Mouse (Mus musculus) neural tube, embryonic 13.5 days (tissue): ENCODE results near the gene Nol4l. TPM values are rescaled to one million over a fixed set of nuclear protein-coding genes. Genes with fewer than 3 reads are reported as not detected.

ENCODE experiments used
- ATAC-seq: fragments of 200-750 bp; cut with Nextera tagmentation; 2 replicates; pipeline ENCODE4 v1.8.0; 2017; ENCODE audit warnings: low read depth, mild to moderate bottlenecking, moderate TSS enrichment, moderate library complexity
- H3K27ac ChIP-seq: fragments of 300-500 bp; sonication (generic); replicated peaks from 2 replicates; pipeline ENCODE4 v1.5.1; 2015; ENCODE audit warnings: moderate library complexity, mild to moderate bottlenecking, inconsistent platforms
- H3K27me3 ChIP-seq: fragments of 300-500 bp; sonication (generic); 2 replicates; pipeline ENCODE4 v1.6.1; 2015; ENCODE audit warnings: mild to moderate bottlenecking, inconsistent platforms
- H3K36me3 ChIP-seq: fragments of 300-500 bp; sonication (generic); 2 replicates; pipeline ENCODE4 v1.6.1; 2015; ENCODE audit warnings: mild to moderate bottlenecking, inconsistent platforms
- H3K4me1 ChIP-seq: fragments of 300-500 bp; sonication (generic); replicated peaks from 2 replicates; pipeline ENCODE4 v1.6.1; 2015; ENCODE audit warnings: inconsistent platforms
- H3K4me2 ChIP-seq: fragments of 300-500 bp; sonication (generic); 2 replicates; pipeline ENCODE4 v1.6.1; 2015; ENCODE audit warnings: inconsistent platforms, mild to moderate bottlenecking, moderate library complexity
- H3K4me3 ChIP-seq: fragments of 300-500 bp; sonication (generic); 2 replicates; pipeline ENCODE4 v1.5.1; 2015; ENCODE audit warnings: mild to moderate bottlenecking, inconsistent platforms
- H3K9ac ChIP-seq: fragments of 300-500 bp; sonication (generic); 2 replicates; pipeline ENCODE4 v1.6.1; 2015; ENCODE audit warnings: moderate library complexity, mild to moderate bottlenecking, inconsistent platforms
- H3K9me3 ChIP-seq: fragments of 300-500 bp; sonication (generic); 2 replicates; pipeline ENCODE4 v1.6.1; 2016; ENCODE audit warnings: inconsistent platforms
- WGBS: fragments of 180-500 bp; shearing (Covaris S2); methylation state at CpG from one replicate; pipeline ENCODE4 v1.1.7; 2015; 5-methylcytosine and 5-hydroxymethylcytosine counted together
- polyA plus RNA-seq: library from polyadenylated mRNA; unstranded; fragments of >200 nt; fragmentation: Nextera tagmentation; extraction: Ambion mirVana; gene quantifications from 2 replicates; pipeline ENCODE4 v1.2.1, GENCODE M21; 2015

Nol4l gene
- polyA plus RNA-seq, 1 experiment from 2014 or later, result 40.8 TPM

DNA sequence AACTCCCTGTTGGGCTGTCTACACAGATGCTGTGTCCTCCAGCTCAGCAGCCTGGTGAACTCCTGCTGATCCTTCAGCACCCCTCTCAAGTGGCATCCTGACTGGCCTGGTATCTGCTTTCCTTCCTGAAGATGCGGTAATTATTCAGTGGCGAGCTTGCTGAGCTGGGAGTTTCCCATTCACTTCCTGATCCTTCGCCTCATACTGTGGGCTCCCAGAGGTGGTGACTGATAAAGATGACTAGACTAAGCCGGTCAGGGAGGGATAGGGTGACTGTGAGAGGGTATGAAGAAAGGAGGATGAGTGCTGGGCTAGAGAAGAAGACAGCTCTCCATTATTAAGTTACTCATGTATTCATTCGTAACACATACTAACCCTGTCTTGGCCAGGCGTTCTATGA, 28.7 kb upstream of the Nol4l start:
- Histone ChIP-seq H3K9me3 (no peaks in the 10 kb centered on the region), H3K27ac (no peak overlapping the region), H3K4me2 (no peak overlapping the region), H3K4me3 (no peak overlapping the region), H3K27me3 (peaks cover 5% of the 10 kb centered on the region; the same call in 1 of the 2 replicates), H3K4me1 (peaks cover 30% of the 10 kb centered on the region), H3K36me3 (no peaks in the 10 kb centered on the region), H3K9ac (no peak overlapping the region)
- ATAC-seq, result no peak
- 67% methylated on average over 6 of the region's 6 CpGs for WGBS

- no peak overlapping the region for H3K4me3 ChIP-seq
- WGBS, result 91% methylated on average over 4 of the region's 4 CpGs
- H3K4me1 ChIP-seq, result peaks cover 30% of the 10 kb centered on the region
- H3K9me3 ChIP-seq, result no peaks in the 10 kb centered on the region
- H3K36me3 ChIP-seq, result no peaks in the 10 kb centered on the region
- H3K9ac ChIP-seq, result no peak overlapping the region
- no peak for ATAC-seq
- no peak overlapping the region for H3K27ac ChIP-seq
- H3K27me3 ChIP-seq, result peaks cover under 1% of the 10 kb centered on the region; the same call in 1 of the 2 replicates
- H3K4me2 ChIP-seq, result no peak overlapping the region
These were observed 27.5 kb upstream of the Nol4l start for GRCm38 (mm10) chr2:153557259-153557658.

DNA sequence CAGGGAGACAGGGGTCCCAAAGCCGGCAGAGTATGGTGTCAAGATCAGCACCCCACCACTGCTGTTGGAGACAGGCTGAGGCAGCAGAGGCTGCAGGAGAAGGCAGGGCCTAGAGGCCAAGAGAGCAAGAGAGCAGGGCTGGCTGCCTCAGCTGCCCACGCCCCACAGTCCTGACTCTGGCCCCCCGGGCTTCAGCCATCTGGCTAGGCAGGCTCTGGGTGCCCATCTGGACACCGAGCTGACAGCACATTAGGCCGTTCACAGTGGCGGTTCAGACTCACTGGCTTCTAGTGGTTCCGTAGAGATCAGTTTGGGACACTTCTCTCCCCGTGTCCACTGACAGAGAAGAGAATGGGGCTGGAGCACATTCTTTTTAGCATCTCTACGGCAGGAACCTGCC, 26.4 kb upstream of the Nol4l start:
- Histone ChIP-seq H3K36me3 (no peaks in the 10 kb centered on the region), H3K27me3 (no peaks in the 10 kb centered on the region), H3K27ac (no peak overlapping the region), H3K4me3 (no peak overlapping the region), H3K4me2 (no peak overlapping the region), H3K9me3 (no peaks in the 10 kb centered on the region), H3K9ac (no peak overlapping the region), H3K4me1 (peaks cover 22% of the 10 kb centered on the region)
- no peak for ATAC-seq
- 43% methylated on average over 9 of the region's 9 CpGs for WGBS

GRCm38 (mm10) chr2:153554543-153554942, 24.8 kb upstream of the Nol4l start:
- Histone ChIP-seq H3K4me3 (no peak overlapping the region), H3K9me3 (no peaks in the 10 kb centered on the region), H3K36me3 (no peaks in the 10 kb centered on the region), H3K27ac (no peak overlapping the region), H3K9ac (no peak overlapping the region), H3K27me3 (no peaks in the 10 kb centered on the region), H3K4me2 (no peak overlapping the region), H3K4me1 (peaks cover 6% of the 10 kb centered on the region)
- ATAC-seq, result no peak
- WGBS, result 79% methylated on average over 7 of the region's 7 CpGs

GRCm38 (mm10) chr2:153549486-153549885, 19.7 kb upstream of the Nol4l start:
- WGBS, result 74% methylated on average over 8 of the region's 8 CpGs
- H3K27ac ChIP-seq, result no peak overlapping the region
- no peaks in the 10 kb centered on the region for H3K36me3 ChIP-seq
- H3K9ac ChIP-seq, result 0 out of 2 replicates have a peak overlapping the region, but pooled peaks have one; percentile 17
- H3K4me3 ChIP-seq, result no peak overlapping the region
- H3K9me3 ChIP-seq, result no peaks in the 10 kb centered on the region
- no peak for ATAC-seq
- no peak overlapping the region for H3K4me2 ChIP-seq
- H3K27me3 ChIP-seq, result no peaks in the 10 kb centered on the region; the same call in 1 of the 2 replicates
- peaks cover 30% of the 10 kb centered on the region for H3K4me1 ChIP-seq

DNA sequence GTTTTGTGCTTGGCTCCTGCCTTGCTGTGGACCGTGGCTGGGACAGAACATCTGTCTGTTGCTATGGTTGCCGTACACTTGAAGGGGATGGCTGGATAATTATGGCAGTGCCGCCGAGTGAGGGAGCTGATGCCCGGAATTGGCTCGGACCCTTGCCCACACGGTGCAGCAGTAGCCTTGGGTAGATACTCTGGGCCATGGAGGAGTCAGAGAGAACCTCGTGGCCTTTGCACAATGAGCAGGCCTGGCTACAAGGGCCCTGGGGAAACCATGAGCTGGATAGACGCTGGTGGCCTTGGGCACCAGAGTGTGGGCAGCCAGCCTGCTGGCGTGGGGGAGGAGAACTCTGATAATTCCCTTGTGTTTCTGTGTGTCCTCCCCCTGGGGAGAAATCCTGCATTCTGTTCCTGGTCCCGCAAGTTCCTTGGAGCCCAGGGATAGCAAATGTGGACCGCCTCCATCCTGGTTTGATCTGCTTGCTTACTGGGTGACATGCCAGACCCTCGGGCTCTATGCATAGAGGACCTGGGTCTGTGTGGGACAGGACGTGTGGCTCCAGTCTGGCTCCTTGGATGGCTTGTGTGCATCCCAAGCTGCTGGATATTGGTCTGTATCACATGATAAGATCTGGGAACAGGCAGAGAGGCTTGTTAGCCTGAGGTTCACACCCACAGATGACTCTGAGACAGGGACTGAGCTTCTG, 18.6 kb upstream of the Nol4l start:
- no peaks in the 10 kb centered on the region for H3K9me3 ChIP-seq
- H3K4me3 ChIP-seq, result no peak overlapping the region
- H3K36me3 ChIP-seq, result no peaks in the 10 kb centered on the region
- H3K4me1 ChIP-seq, result peaks cover 30% of the 10 kb centered on the region
- peak; percentile 55; the same call in 1 of the 2 replicates for ATAC-seq
- no peak overlapping the region for H3K4me2 ChIP-seq
- H3K9ac ChIP-seq, result 0 out of 2 replicates have a peak overlapping the region, but pooled peaks have one; percentile 31
- WGBS, result 31% methylated on average over 14 of the region's 14 CpGs
- H3K27me3 ChIP-seq, result no peaks in the 10 kb centered on the region; the same call in 1 of the 2 replicates
- H3K27ac ChIP-seq, result peak overlapping the region; percentile 54

GRCm38 (mm10) chr2:153547633-153548032, 17.9 kb upstream of the Nol4l start:
- Histone ChIP-seq H3K4me2 (no peak overlapping the region), H3K4me3 (no peak overlapping the region), H3K9ac (no peak overlapping the region), H3K36me3 (no peaks in the 10 kb centered on the region), H3K9me3 (no peaks in the 10 kb centered on the region), H3K4me1 (peaks cover 30% of the 10 kb centered on the region), H3K27me3 (no peaks in the 10 kb centered on the region; the same call in none of the 2 replicates), H3K27ac (no peak overlapping the region)
- ATAC-seq, result no peak
- 86% methylated on average over 3 of the region's 3 CpGs for WGBS

GRCm38 (mm10) chr2:153546972-153547371, 17.2 kb upstream of the Nol4l start:
- Histone ChIP-seq H3K36me3 (no peaks in the 10 kb centered on the region), H3K9me3 (no peaks in the 10 kb centered on the region), H3K27ac (no peak overlapping the region), H3K27me3 (no peaks in the 10 kb centered on the region; the same call in none of the 2 replicates), H3K4me3 (no peak overlapping the region), H3K9ac (no peak overlapping the region), H3K4me2 (no peak overlapping the region), H3K4me1 (peaks cover 30% of the 10 kb centered on the region)
- 53% methylated on average over 4 of the region's 4 CpGs for WGBS
- no peak for ATAC-seq

DNA sequence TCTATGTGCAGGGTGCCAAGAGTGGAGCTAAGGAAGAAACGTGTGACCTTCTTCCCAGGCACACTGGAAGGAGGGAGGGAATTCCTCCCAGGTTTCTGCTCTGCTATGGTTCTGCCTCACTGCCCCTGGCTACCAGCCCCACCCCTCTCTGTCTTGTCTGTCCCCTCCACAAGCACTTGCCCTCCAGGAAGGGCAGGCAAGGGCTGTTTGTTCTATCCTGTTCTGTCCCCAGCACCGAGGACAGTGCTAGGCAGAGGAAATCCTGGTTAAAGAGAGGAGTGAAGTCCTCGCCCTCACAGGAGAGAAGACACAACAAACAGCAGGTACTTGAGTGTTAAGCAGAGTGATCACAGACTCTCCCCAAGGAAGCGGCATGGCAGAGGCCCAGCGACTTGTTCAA, 16.7 kb upstream of the Nol4l start:
- H3K27ac ChIP-seq, result no peak overlapping the region
- peaks cover 30% of the 10 kb centered on the region for H3K4me1 ChIP-seq
- no peaks in the 10 kb centered on the region; the same call in none of the 2 replicates for H3K27me3 ChIP-seq
- no peak overlapping the region for H3K9ac ChIP-seq
- H3K9me3 ChIP-seq, result no peaks in the 10 kb centered on the region
- H3K4me2 ChIP-seq, result no peak overlapping the region
- no peak overlapping the region for H3K4me3 ChIP-seq
- ATAC-seq, result no peak
- H3K36me3 ChIP-seq, result no peaks in the 10 kb centered on the region
- WGBS, result 39% methylated on average over 5 of the region's 5 CpGs

DNA sequence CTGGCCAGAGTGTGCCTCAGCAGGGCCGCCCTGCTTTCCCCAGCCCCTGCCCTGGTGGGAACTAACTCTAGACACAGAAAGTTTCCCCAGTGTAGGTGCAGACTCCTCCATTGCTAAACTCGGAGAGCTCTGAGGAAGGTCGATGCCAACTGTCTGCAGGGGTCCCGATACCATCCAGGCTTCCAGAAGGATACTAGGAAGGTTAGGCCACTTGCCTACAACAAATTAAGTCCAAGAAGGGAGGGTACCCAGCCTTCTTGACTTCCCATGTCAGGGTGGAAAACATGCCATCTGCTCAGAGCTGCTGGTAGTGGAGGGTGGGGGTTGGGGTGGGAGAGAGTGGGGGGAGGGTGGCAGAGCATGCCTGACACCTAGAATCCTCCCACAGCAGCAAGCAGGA, 15.0 kb upstream of the Nol4l start:
- Histone ChIP-seq H3K4me3 (no peak overlapping the region), H3K4me1 (peaks cover 32% of the 10 kb centered on the region), H3K9me3 (no peaks in the 10 kb centered on the region), H3K36me3 (no peaks in the 10 kb centered on the region), H3K9ac (no peak overlapping the region), H3K4me2 (no peak overlapping the region), H3K27ac (no peak overlapping the region), H3K27me3 (no peaks in the 10 kb centered on the region; the same call in none of the 2 replicates)
- 62% methylated on average over 4 of the region's 4 CpGs for WGBS
- no peak for ATAC-seq

DNA sequence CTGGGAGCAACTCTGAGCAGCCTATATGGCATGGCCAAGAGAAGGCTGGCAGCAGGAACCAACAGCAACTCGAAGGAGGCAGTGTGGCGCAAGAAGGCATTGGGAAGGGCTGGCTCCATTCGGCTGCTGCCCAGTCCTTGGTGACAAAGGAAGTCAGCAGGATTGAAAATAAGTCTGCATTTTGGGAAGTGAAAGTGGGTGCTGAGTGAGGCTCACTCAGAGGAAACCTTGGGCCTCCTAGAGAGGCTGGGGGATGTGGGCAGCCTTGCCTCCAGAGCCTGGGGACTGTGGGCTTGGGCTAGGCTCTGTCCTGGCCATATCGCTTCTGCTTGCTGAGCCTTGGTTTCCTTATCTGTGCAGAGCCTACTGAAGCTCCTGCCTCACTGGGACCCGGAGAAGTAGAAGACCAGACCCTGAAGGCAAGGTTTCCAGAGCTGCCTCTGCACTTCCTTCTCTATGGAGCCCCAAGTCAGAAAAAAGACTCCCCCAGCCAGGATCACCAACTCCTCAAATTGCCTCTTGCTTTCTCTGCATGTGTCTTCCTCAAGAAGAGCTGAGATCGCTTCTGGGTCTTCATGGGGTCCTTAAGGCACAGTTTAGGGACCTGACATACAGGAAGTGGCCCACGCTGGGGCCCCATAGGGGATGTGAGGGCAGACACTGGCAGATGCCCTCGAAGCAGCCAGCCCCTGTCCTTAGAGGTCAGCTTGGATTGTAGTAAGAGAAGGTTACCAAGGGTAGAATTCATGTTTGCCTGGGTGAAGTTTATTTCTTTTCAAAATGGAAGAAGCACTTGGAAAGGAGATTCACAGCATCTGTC, 14.3 kb upstream of the Nol4l start:
- peaks cover 27% of the 10 kb centered on the region for H3K4me1 ChIP-seq
- no peak overlapping the region for H3K27ac ChIP-seq
- no peaks in the 10 kb centered on the region for H3K36me3 ChIP-seq
- H3K4me3 ChIP-seq, result no peak overlapping the region
- no peak for ATAC-seq
- 78% methylated on average over 8 of the region's 8 CpGs for WGBS
- no peak overlapping the region for H3K9ac ChIP-seq
- no peaks in the 10 kb centered on the region; the same call in none of the 2 replicates for H3K27me3 ChIP-seq
- H3K4me2 ChIP-seq, result no peak overlapping the region
- no peaks in the 10 kb centered on the region for H3K9me3 ChIP-seq

GRCm38 (mm10) chr2:153542936-153543668, 13.3 kb upstream of the Nol4l start:
- H3K4me3 ChIP-seq, result no peak overlapping the region
- no peak overlapping the region for H3K27ac ChIP-seq
- no peak for ATAC-seq
- H3K36me3 ChIP-seq, result no peaks in the 10 kb centered on the region
- H3K4me2 ChIP-seq, result no peak overlapping the region
- 88% methylated on average over 8 of the region's 8 CpGs for WGBS
- H3K9ac ChIP-seq, result no peak overlapping the region
- no peaks in the 10 kb centered on the region; the same call in none of the 2 replicates for H3K27me3 ChIP-seq
- peaks cover 17% of the 10 kb centered on the region for H3K4me1 ChIP-seq
- H3K9me3 ChIP-seq, result no peaks in the 10 kb centered on the region
